Mouse (Mus musculus): ENCODE measurements around the gene Krtap26-1. TPM values are rescaled to one million over a fixed set of nuclear protein-coding genes. Genes with fewer than 3 reads are reported as not detected.

The Krtap26-1 gene
- polyA plus RNA-seq, 1 experiment from 2014 or later = not detected

DNA sequence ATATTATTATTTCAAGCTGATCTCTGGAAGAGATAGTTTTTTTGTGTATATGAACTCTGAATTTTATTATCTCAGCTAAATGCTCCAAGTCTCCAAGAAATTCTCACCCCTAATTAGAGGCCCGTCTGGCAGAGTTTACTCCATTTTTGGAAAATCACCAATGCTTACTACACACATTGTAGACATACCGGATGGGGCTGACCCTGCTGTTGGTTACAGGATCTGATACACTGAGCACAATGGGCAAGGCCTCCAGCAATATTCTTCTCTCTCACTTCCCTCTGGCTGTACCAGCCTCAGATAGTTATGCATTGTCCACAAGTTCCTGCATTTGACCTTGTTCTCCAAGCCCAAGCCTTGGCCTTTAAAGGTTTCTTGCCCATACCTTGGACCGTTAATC is 7.5 kb downstream of the Krtap26-1 start:
- Histone ChIP-seq H3K9me3 (ENCODE audit: control insufficient read depth, low read length) (no peaks in the 10 kb centered on the region), H3K27me3 (replicated peaks; ENCODE audit: control insufficient read depth, insufficient read depth, low read length) (no peaks in the 10 kb centered on the region), H3K27ac (ENCODE audit: low read length) (no peak overlapping the region), H3K4me2 (ENCODE audit: low read depth, low read length) (no peak overlapping the region), H3K4me1 (ENCODE audit: control insufficient read depth, insufficient read depth, low read length) (no peaks in the 10 kb centered on the region), H3K4me3 (ENCODE audit: low read length) (no peak overlapping the region), H3K36me3 (ENCODE audit: control insufficient read depth, insufficient read depth, low read length) (no peaks in the 10 kb centered on the region), H3K9ac (ENCODE audit: low read depth, low read length) (no peak overlapping the region)
- ATAC-seq = no peak
- 89% methylated on average over 3 of the region's 3 CpGs for WGBS

DNA sequence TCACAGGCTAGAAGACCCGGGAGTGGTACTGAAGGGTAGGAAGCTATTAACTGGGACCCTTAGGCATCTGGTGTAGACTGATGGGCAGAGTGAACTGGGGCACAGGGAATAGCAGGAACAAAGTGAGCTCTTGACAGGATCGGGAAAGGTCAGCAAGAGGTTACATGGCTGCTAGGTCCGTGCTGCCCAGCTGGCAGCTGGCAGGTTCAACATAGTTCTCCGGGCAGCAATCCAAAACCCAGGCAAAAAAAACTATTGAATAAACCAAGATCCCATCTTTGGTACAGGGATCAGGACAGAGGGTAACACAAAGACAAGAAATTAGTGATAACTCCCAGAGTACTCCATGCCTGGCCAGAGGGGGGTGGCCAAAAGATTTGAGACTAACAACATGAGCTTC is 12.5 kb downstream of the Krtap26-1 start:
- H3K27me3 ChIP-seq (replicated peaks; ENCODE audit: control insufficient read depth, insufficient read depth, low read length) = no peaks in the 10 kb centered on the region
- no peak for ATAC-seq
- H3K9me3 ChIP-seq (ENCODE audit: control insufficient read depth, low read length) = no peaks in the 10 kb centered on the region
- H3K36me3 ChIP-seq (ENCODE audit: control insufficient read depth, insufficient read depth, low read length) = no peaks in the 10 kb centered on the region
- no peak overlapping the region for H3K4me3 ChIP-seq (ENCODE audit: low read length)
- no peak overlapping the region for H3K27ac ChIP-seq (ENCODE audit: low read length)
- no peaks in the 10 kb centered on the region; the same call in 1 of the 2 replicates for H3K4me1 ChIP-seq (ENCODE audit: control insufficient read depth, insufficient read depth, low read length)
- H3K9ac ChIP-seq (ENCODE audit: low read depth, low read length) = no peak overlapping the region
- 52% methylated on average over 4 of the region's 4 CpGs for WGBS
- no peak overlapping the region for H3K4me2 ChIP-seq (ENCODE audit: low read depth, low read length)

DNA sequence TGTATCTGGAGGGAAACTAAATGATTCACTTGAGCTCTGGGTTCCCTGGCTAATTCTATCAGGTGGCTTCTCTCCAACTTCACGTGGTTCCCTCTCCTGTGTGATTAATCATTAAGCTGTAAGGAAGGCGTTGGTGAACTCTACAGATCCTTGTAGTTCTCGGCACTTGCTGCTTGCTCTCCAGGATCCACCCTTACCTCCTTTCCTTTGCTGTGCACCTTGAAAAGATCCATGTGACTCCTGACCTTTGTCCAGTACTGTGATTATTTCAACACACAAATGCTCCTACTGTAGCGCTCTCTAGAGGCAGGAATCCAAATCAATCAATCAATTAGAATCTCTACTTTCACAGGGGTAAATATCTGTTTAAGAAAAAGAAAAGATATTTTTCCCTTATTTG is 16.1 kb downstream of the Krtap26-1 start:
- peak overlapping the region; percentile 52 for H3K27ac ChIP-seq (ENCODE audit: low read length)
- no peak overlapping the region for H3K9ac ChIP-seq (ENCODE audit: low read depth, low read length)
- no peaks in the 10 kb centered on the region for H3K27me3 ChIP-seq (replicated peaks; ENCODE audit: control insufficient read depth, insufficient read depth, low read length)
- H3K4me3 ChIP-seq (ENCODE audit: low read length) = no peak overlapping the region
- H3K9me3 ChIP-seq (ENCODE audit: control insufficient read depth, low read length) = no peaks in the 10 kb centered on the region
- WGBS = 38% methylated on average over 4 of the region's 4 CpGs
- no peak overlapping the region for H3K4me2 ChIP-seq (ENCODE audit: low read depth, low read length)
- no peaks in the 10 kb centered on the region for H3K36me3 ChIP-seq (ENCODE audit: control insufficient read depth, insufficient read depth, low read length)
- peak; percentile 99 for ATAC-seq
- H3K4me1 ChIP-seq (ENCODE audit: control insufficient read depth, insufficient read depth, low read length) = no peaks in the 10 kb centered on the region; the same call in 1 of the 2 replicates

DNA sequence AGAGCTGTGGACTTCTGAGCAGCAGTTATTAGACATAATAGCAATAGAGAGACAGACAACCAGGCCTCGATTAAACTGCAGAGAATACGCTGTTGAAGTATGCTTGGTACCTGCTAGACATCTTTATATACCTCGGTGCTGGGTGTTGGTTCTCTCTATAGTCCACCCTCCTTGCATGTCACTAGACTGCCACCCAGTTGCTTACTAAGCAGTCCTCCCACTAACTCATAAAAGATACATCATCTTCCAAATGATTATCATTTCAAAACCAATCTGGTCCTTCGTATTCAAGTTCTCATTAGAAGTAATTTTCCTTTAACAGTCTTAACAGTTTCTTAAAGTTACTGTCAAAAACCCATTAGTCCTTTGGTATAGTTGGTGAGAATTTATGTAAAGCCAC is 20.0 kb downstream of the Krtap26-1 start, which contains the start of gene 2310079G19Rik:
2310079G19Rik (minus strand) TSS at position 101 of the 400 bp plus-strand sequence.
- no peak within 1 kb of the TSS for H3K4me2 ChIP-seq (ENCODE audit: low read depth, low read length)
- H3K9ac ChIP-seq (ENCODE audit: low read depth, low read length) = no peak within 1 kb of the TSS
- no peak for ATAC-seq
- H3K36me3 ChIP-seq (ENCODE audit: control insufficient read depth, insufficient read depth, low read length) = no peaks in the 10 kb centered on the region
- no peaks in the 10 kb centered on the region; the same call in 1 of the 2 replicates for H3K4me1 ChIP-seq (ENCODE audit: control insufficient read depth, insufficient read depth, low read length)
- no peaks in the 10 kb centered on the region for H3K9me3 ChIP-seq (ENCODE audit: control insufficient read depth, low read length)
- no peak within 1 kb of the TSS for H3K27ac ChIP-seq (ENCODE audit: low read length)
- no peaks in the 10 kb centered on the region for H3K27me3 ChIP-seq (replicated peaks; ENCODE audit: control insufficient read depth, insufficient read depth, low read length)
- 92% methylated on average over 4 of the region's 4 CpGs for WGBS
- H3K4me3 ChIP-seq (ENCODE audit: low read length) = no peak within 1 kb of the TSS

DNA sequence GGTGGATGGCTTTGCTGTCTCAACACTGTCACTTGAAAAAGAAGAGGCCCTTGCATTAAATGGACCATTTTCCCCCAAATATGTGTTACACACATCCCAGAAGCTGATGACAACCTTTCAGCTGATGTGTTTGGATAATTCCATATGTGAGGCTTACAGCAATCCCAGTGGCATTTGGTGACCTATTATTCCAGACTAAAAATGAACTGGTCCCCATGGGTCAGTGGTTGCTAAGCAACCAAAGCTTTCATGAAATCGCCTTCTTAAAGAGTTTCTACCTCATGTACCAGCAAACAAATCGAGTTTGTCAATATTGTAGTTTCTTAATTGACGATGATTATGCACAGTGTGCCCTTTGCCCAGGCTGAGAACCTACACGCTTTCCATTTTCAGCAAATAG is 34.9 kb downstream of the Krtap26-1 start:
- H3K27ac ChIP-seq (ENCODE audit: low read length) = no peak overlapping the region
- no peak overlapping the region for H3K9ac ChIP-seq (ENCODE audit: low read depth, low read length)
- no peaks in the 10 kb centered on the region for H3K27me3 ChIP-seq (replicated peaks; ENCODE audit: control insufficient read depth, insufficient read depth, low read length)
- no peak overlapping the region for H3K4me3 ChIP-seq (ENCODE audit: low read length)
- no peaks in the 10 kb centered on the region for H3K9me3 ChIP-seq (ENCODE audit: control insufficient read depth, low read length)
- no peak overlapping the region for H3K4me2 ChIP-seq (ENCODE audit: low read depth, low read length)
- ATAC-seq = no peak
- H3K4me1 ChIP-seq (ENCODE audit: control insufficient read depth, insufficient read depth, low read length) = no peaks in the 10 kb centered on the region
- no peaks in the 10 kb centered on the region for H3K36me3 ChIP-seq (ENCODE audit: control insufficient read depth, insufficient read depth, low read length)
- whole genome bisulfite sequencing = 70% methylated on average over 4 of the region's 4 CpGs

DNA sequence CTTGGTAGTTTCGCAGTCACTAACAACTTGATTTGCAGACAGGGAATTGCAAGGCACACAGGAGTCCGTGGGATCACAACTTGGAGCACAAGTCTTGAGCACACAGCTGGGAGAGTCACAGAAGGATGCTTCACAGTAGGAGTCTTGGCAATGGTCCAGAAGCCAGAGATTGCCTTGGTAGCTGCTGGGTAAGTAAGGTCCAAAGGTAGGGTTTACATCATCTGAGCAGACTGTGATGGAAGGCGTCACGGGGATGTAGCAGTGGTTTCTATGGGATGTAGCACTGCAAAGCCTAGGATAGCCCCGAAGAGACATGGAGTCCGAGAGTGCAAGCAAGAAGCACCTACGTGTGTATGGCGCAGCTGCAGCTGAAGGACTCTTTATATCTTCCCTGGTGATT is 35.7 kb downstream of the Krtap26-1 start, which contains the start of gene Krtap24-1:
Krtap24-1 (minus strand) TSS at position 358 of the 400 bp plus-strand sequence.
- no peak within 1 kb of the TSS for H3K9ac ChIP-seq (ENCODE audit: low read depth, low read length)
- no peak within 1 kb of the TSS for H3K4me3 ChIP-seq (ENCODE audit: low read length)
- no peaks in the 10 kb centered on the region for H3K9me3 ChIP-seq (ENCODE audit: control insufficient read depth, low read length)
- no peaks in the 10 kb centered on the region for H3K4me1 ChIP-seq (ENCODE audit: control insufficient read depth, insufficient read depth, low read length)
- H3K36me3 ChIP-seq (ENCODE audit: control insufficient read depth, insufficient read depth, low read length) = no peaks in the 10 kb centered on the region
- H3K27ac ChIP-seq (ENCODE audit: low read length) = no peak within 1 kb of the TSS
- H3K27me3 ChIP-seq (replicated peaks; ENCODE audit: control insufficient read depth, insufficient read depth, low read length) = no peaks in the 10 kb centered on the region
- ATAC-seq = peak; percentile 93
- 89% methylated on average over 8 of the region's 8 CpGs for WGBS
- H3K4me2 ChIP-seq (ENCODE audit: low read depth, low read length) = no peak within 1 kb of the TSS

DNA sequence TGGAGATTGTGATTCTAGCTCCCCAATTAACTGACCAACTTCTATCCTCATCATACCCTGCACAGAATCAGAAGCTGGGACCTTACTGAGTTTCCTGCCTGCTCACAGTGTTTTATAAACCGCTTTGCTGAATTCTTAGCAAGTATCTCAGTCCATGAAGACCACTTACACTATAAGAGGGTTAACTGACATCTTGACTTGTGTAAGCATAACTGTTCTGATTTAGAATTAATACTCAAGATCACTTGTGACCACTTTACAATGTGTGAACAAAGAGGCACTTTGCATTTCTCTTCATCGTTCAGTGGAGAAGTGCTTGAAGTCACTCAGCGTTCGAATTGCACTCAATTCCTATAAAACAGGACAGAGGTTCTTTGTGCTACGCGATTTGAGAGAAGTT is 43.0 kb downstream of the Krtap26-1 start:
- Histone ChIP-seq H3K4me3 (ENCODE audit: low read length) (no peak overlapping the region), H3K9me3 (ENCODE audit: control insufficient read depth, low read length) (no peaks in the 10 kb centered on the region), H3K27ac (ENCODE audit: low read length) (no peak overlapping the region), H3K9ac (ENCODE audit: low read depth, low read length) (no peak overlapping the region), H3K27me3 (replicated peaks; ENCODE audit: control insufficient read depth, insufficient read depth, low read length) (no peaks in the 10 kb centered on the region), H3K4me1 (ENCODE audit: control insufficient read depth, insufficient read depth, low read length) (no peaks in the 10 kb centered on the region), H3K4me2 (ENCODE audit: low read depth, low read length) (no peak overlapping the region), H3K36me3 (ENCODE audit: control insufficient read depth, insufficient read depth, low read length) (no peaks in the 10 kb centered on the region)
- WGBS = 87% methylated on average over 6 of the region's 6 CpGs
- ATAC-seq = no peak

DNA sequence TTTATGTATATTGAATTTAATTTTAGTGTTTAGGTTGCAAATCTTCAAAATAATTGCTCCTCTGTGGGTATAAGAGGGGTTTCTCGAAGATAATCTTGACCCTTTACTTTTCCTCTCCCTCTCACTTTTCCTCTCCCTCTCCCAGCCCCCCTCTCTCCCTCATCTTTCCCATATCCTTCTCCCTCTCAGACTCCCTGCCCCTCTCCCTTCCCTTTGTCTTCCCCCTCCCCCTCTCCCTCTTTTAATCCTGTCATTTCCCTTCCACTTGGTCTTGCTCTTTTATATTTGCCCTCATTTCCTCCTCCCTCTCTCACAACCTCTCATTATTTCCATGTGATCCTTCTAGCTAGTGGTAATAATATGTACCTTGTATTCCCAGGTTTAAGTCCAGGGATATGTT is 45.1 kb downstream of the Krtap26-1 start:
- H3K27ac ChIP-seq (ENCODE audit: low read length) = no peak overlapping the region
- ATAC-seq = no peak

DNA sequence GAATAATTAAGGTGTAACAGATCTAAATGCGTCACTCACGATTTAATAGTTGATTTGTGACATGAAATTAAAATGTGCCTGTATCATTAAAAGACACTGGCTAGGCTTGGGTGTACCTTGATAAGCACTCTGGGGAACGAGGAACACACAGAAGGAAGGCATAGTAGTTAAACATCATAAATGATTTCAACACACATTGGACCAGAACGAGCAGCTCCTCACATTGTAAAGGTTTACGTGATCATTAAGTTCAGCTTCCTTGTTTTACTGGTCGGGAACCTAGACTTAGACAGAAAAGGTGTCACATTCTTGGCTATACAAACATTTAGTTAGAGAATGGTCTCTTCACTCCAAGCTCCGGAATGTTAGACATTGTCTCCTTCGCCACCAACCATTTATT is 47.3 kb downstream of the Krtap26-1 start:
- Histone ChIP-seq H3K4me3 (ENCODE audit: low read length) (no peak overlapping the region), H3K9me3 (ENCODE audit: control insufficient read depth, low read length) (no peaks in the 10 kb centered on the region), H3K4me1 (ENCODE audit: control insufficient read depth, insufficient read depth, low read length) (peaks cover 2% of the 10 kb centered on the region; the same call in 1 of the 2 replicates), H3K4me2 (ENCODE audit: low read depth, low read length) (0 out of 2 replicates have a peak overlapping the region, but pooled peaks have one; percentile 8), H3K27ac (ENCODE audit: low read length) (peak overlapping the region; percentile 83), H3K27me3 (replicated peaks; ENCODE audit: control insufficient read depth, insufficient read depth, low read length) (no peaks in the 10 kb centered on the region), H3K9ac (ENCODE audit: low read depth, low read length) (no peak overlapping the region), H3K36me3 (ENCODE audit: control insufficient read depth, insufficient read depth, low read length) (no peaks in the 10 kb centered on the region)
- peak; percentile 90 for ATAC-seq
- 52% methylated on average over 8 of the region's 8 CpGs for WGBS

More for the DNA sequence above, 45.1 kb downstream of the Krtap26-1 start:
- 69% methylated on average over 1 of the region's 1 CpGs for WGBS
- no peaks in the 10 kb centered on the region for H3K9me3 ChIP-seq (ENCODE audit: control insufficient read depth, low read length)
- H3K9ac ChIP-seq (ENCODE audit: low read depth, low read length) = no peak overlapping the region
- H3K4me2 ChIP-seq (ENCODE audit: low read depth, low read length) = no peak overlapping the region
- no peaks in the 10 kb centered on the region for H3K27me3 ChIP-seq (replicated peaks; ENCODE audit: control insufficient read depth, insufficient read depth, low read length)
- no peaks in the 10 kb centered on the region for H3K36me3 ChIP-seq (ENCODE audit: control insufficient read depth, insufficient read depth, low read length)
- peaks cover 2% of the 10 kb centered on the region; the same call in 1 of the 2 replicates for H3K4me1 ChIP-seq (ENCODE audit: control insufficient read depth, insufficient read depth, low read length)
- no peak overlapping the region for H3K4me3 ChIP-seq (ENCODE audit: low read length)
